Mouse (Mus musculus) neural tube, embryonic 10.5 days (tissue): ENCODE measurements around the gene Olfr776.
"Not testable (repeated sequence)": the region's sequence is repeated elsewhere in the genome, so short reads cannot be mapped to it uniquely, and the experiment has no call there.

Experiments
- DNase-seq: peaks from one replicate; pipeline ENCODE4 v3.0.0-alpha.2; 2017; ENCODE audit warnings: low spot score; ENCODE audit errors: extremely low spot score

Gene Olfr776

GRCm38 (mm10) chr10:129258827-129259226, at the start of gene Olfr776:
Olfr776 (plus strand) TSS chr10:129259127.
- DNase-seq: no peak

- DNase-seq: no peak
These were observed 28.2 kb upstream of the Olfr776 start for GRCm38 (mm10) chr10:129230737-129231136.

GRCm38 (mm10) chr10:129235904-129236303, 23.0 kb upstream of the Olfr776 start, which contains the start of gene Olfr774:
Olfr774 (plus strand) TSS chr10:129236204.
- no peak for DNase-seq

GRCm38 (mm10) chr10:129248112-129248511, 10.8 kb upstream of the Olfr776 start, which contains the start of gene Olfr775:
Olfr775 (plus strand) TSS chr10:129248412.
- DNase-seq: no peak

- no peak for DNase-seq
These were observed 12.2 kb downstream of the Olfr776 start, which contains the start of gene Olfr777 for GRCm38 (mm10) chr10:129271081-129271535. Olfr777 (minus strand) TSS chr10:129271485.

GRCm38 (mm10) chr10:129312973-129313372, 54.0 kb downstream of the Olfr776 start:
- DNase-seq: not testable (repeated sequence)

GRCm38 (mm10) chr10:129313521-129313920, 54.6 kb downstream of the Olfr776 start:
- not testable (repeated sequence) for DNase-seq
